Mouse (Mus musculus): Measurements from ENCODE around the gene Flywch2.

DNA sequence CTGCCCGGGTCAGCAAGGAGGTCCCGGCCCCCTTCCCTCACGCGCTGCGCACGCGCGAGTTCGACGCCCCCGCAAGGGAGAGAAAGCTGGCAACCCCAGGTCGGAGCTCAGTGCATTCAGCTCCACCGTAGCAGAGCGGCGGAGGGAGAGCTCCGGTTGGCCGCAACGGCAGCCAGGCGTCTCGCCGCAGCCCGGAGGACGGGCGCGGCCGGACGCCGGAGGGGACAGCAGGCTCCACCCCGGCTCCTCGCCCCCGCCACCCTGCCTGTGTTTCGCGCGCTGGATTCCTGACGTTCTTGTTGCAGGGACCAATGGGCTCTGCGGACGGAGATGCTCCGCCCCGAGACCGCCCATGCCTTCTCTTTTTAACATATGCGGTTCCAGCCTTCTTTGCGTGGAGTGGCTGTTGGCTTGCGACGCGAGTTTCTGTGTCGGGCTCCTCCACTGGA is 45.7 kb downstream of the Flywch2 start:
- no peak for TF ChIP-seq USF1 (IDR thresholded peaks at IDR 0.05; ENCODE audit: low read depth)
- TF ChIP-seq MYOG (IDR thresholded peaks at IDR 0.05; ENCODE audit: control insufficient read depth, extremely low read depth, insufficient read length): no peak
- no peak for TF ChIP-seq CTCF (IDR thresholded peaks at IDR 0.05; ENCODE audit: control insufficient read depth, insufficient read depth, insufficient read length)
